In the genomic region with DNA sequence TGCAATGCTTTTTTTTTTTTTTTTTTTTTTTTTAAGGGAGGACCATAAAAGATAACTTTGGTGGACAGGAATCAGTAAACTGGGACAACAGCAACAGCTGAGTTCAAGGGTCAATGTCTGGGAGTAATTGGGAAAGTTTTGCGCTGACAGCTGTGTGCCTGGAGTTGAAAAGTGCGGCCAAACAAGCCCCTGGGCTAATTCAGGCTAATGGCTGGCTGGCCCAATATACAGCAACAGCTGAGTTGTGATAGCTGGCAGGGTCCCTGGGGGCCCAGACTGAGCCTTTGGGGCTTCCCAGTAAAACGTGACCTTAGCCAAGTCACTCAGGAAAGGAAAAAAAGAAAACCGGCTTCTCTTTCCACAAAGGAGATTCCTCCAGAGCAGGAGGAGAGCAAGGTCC, we compare ENCODE assay signal across 9 mouse cellular contexts. TPM values are rescaled to one million over a fixed set of nuclear protein-coding genes. Genes with fewer than 3 reads are reported as not detected.
A peak's percentile ranks its signal among the peaks of the same experiment; 100 is the strongest.
DNase-seq lines count a peak whose midpoint lies in the region; ATAC-seq and TF ChIP-seq lines count a peak whose summit lies in the region.
"Had no signal": no experiment of that assay in that cellular context is flagged by ENCODE, and none has a peak within 500 bp of the region (broad histone marks: within the 10 kb centered on the region; RNA-seq: fewer than 3 reads in every experiment).

No protein-coding gene starts in this region.

- ATAC-seq in forebrain, embryonic 15.5 days (replicated peaks): no peak
- no peak for ATAC-seq in hindbrain, embryonic 15.5 days (ENCODE audit: low FRiP score, low read depth)
- ATAC-seq in lung, postnatal 0 days: no peak

- peaks cover 38% of the 10 kb centered on the region for H3K4me1 ChIP-seq in forebrain, embryonic 10.5 days
- H3K4me1 ChIP-seq in forebrain, embryonic 15.5 days: peaks cover 12% of the 10 kb centered on the region
- H3K4me1 ChIP-seq in hindbrain, embryonic 15.5 days (replicated peaks): peaks cover 16% of the 10 kb centered on the region
- no peaks in the 10 kb centered on the region for H3K4me1 ChIP-seq in lung, postnatal 0 days (ENCODE audit: insufficient read depth, low read depth, low read length)

- 39% methylated on average over 4 of the region's 4 CpGs for WGBS in forebrain, embryonic 10.5 days
- 52% methylated on average over 4 of the region's 4 CpGs for WGBS in forebrain, embryonic 15.5 days
- 41% methylated on average over 4 of the region's 4 CpGs for WGBS in hindbrain, embryonic 15.5 days
- 34% methylated on average over 4 of the region's 4 CpGs for WGBS in lung, postnatal 0 days

- no peak for TF ChIP-seq CTCF in lung, postnatal 0 days (IDR thresholded peaks at IDR 0.05)

- H3K36me3 ChIP-seq in forebrain, embryonic 10.5 days (replicated peaks): no peaks in the 10 kb centered on the region
- no peaks in the 10 kb centered on the region for H3K36me3 ChIP-seq in forebrain, embryonic 15.5 days
- no peaks in the 10 kb centered on the region for H3K36me3 ChIP-seq in hindbrain, embryonic 15.5 days
- no peaks in the 10 kb centered on the region for H3K36me3 ChIP-seq in lung, postnatal 0 days (ENCODE audit: insufficient read depth, low read length)

- no peak for DNase-seq in forebrain, embryonic 10.5 days (ENCODE audit: extremely low spot score, low spot score)
- peak; percentile 50 to 63 for DNase-seq in gastrocnemius, adult 8-10 months (ENCODE audit: low spot score in 2 of 2)
- no peak for DNase-seq in lung, postnatal 0 days (ENCODE audit: low spot score)
- DNase-seq in spleen, postnatal 10 days (ENCODE audit: low spot score in 2 of 2): no peak
- no peak for DNase-seq in thymus, postnatal 10 days (ENCODE audit: low spot score in 2 of 2)
- DNase-seq in right cerebral cortex, postnatal 14 days: no peak

- no peak overlapping the region for H3K4me2 ChIP-seq in forebrain, embryonic 15.5 days (replicated peaks)
- H3K4me2 ChIP-seq in hindbrain, embryonic 15.5 days: peak overlapping the region; percentile 99; the same call in 1 of the 2 replicates
- H3K4me2 ChIP-seq in lung, postnatal 0 days (replicated peaks; ENCODE audit: low read depth, low read length): peak overlapping the region; percentile 70

- no peak overlapping the region for H3K27ac ChIP-seq in forebrain, embryonic 10.5 days
- H3K27ac ChIP-seq in forebrain, embryonic 15.5 days (replicated peaks): no peak overlapping the region
- H3K27ac ChIP-seq in hindbrain, embryonic 15.5 days (replicated peaks): no peak overlapping the region
- H3K27ac ChIP-seq in lung, postnatal 0 days (ENCODE audit: low read length): peak overlapping the region; percentile 92
- H3K27ac ChIP-seq: macrophage had no signal

- no peaks in the 10 kb centered on the region for H3K9me3 ChIP-seq in forebrain, embryonic 10.5 days
- no peaks in the 10 kb centered on the region for H3K9me3 ChIP-seq in forebrain, embryonic 15.5 days
- no peaks in the 10 kb centered on the region for H3K9me3 ChIP-seq in hindbrain, embryonic 15.5 days
- no peaks in the 10 kb centered on the region for H3K9me3 ChIP-seq in lung, postnatal 0 days (ENCODE audit: low read length)

- H3K4me3 ChIP-seq in forebrain, embryonic 10.5 days: peak overlapping the region; percentile 82; the same call in 1 of the 2 replicates
- H3K4me3 ChIP-seq in forebrain, embryonic 15.5 days: no peak overlapping the region
- no peak overlapping the region for H3K4me3 ChIP-seq in hindbrain, embryonic 15.5 days
- no peak overlapping the region for H3K4me3 ChIP-seq in lung, postnatal 0 days (ENCODE audit: low read depth, low read length)

- no peak overlapping the region for H3K9ac ChIP-seq in forebrain, embryonic 15.5 days (replicated peaks)
- no peak overlapping the region for H3K9ac ChIP-seq in hindbrain, embryonic 15.5 days
- 0 out of 2 replicates have a peak overlapping the region, but pooled peaks have one; percentile 64 for H3K9ac ChIP-seq in lung, postnatal 0 days (replicated peaks; ENCODE audit: low read depth)

- peaks cover 48% of the 10 kb centered on the region for H3K27me3 ChIP-seq in forebrain, embryonic 10.5 days (ENCODE audit: poor library complexity, severe bottlenecking)
- H3K27me3 ChIP-seq in forebrain, embryonic 15.5 days: peaks cover 39% of the 10 kb centered on the region
- H3K27me3 ChIP-seq in hindbrain, embryonic 15.5 days: peaks cover 34% of the 10 kb centered on the region
- 0 out of 2 replicates have a peak, but pooled peaks cover 3% of the 10 kb centered on the region for H3K27me3 ChIP-seq in lung, postnatal 0 days (replicated peaks; ENCODE audit: insufficient read depth, low read length)

- no peak for TF ChIP-seq EP300 in lung, postnatal 0 days (IDR thresholded peaks at IDR 0.05)

RNA-seq across cellular contexts. Expression of a gene that starts 0.8 kb away (rescaled TPM):
- polyA plus RNA-seq in forebrain, embryonic 10.5 days (2016; fragmentation: Nextera tagmentation; extraction: Ambion mirVana): 54.8 and 57.3 TPM in 2 replicates
- polyA plus RNA-seq in forebrain, embryonic 15.5 days (2015; fragmentation: Nextera tagmentation; extraction: Ambion mirVana): 53.4 and 61.3 TPM in 2 replicates
- 10 to 100 TPM; 19.3 to 28.6 (median 25.4) TPM for total RNA-seq in gastrocnemius, adult 8-10 months (2022)
- polyA plus RNA-seq in hindbrain, embryonic 15.5 days (2015; fragmentation: Nextera tagmentation; extraction: Ambion mirVana): 96.5 and 98.8 TPM in 2 replicates
- polyA plus RNA-seq in lung, postnatal 0 days (2015; fragmentation: Nextera tagmentation; extraction: Ambion mirVana): 759 and 834 TPM in 2 replicates
- polyA plus RNA-seq: macrophage had no signal

RNA-seq across cellular contexts. Expression of a gene that starts 8.4 kb away (rescaled TPM):
- 128 and 129 TPM in 2 replicates for polyA plus RNA-seq in forebrain, embryonic 10.5 days (2016; fragmentation: Nextera tagmentation; extraction: Ambion mirVana)
- 87.7 and 92.9 TPM in 2 replicates for polyA plus RNA-seq in forebrain, embryonic 15.5 days (2015; fragmentation: Nextera tagmentation; extraction: Ambion mirVana)
- total RNA-seq in gastrocnemius, adult 8-10 months (2022): 10 to 100 TPM; 44.9 to 48.1 (median 47.2) TPM
- 118 and 124 TPM in 2 replicates for polyA plus RNA-seq in hindbrain, embryonic 15.5 days (2015; fragmentation: Nextera tagmentation; extraction: Ambion mirVana)
- polyA plus RNA-seq in lung, postnatal 0 days (2015; fragmentation: Nextera tagmentation; extraction: Ambion mirVana): 121 and 133 TPM in 2 replicates

RNA-seq across cellular contexts. Expression of a gene that starts 15.3 kb away (rescaled TPM):
- polyA plus RNA-seq in forebrain, embryonic 10.5 days (2016; fragmentation: Nextera tagmentation; extraction: Ambion mirVana): 5.4 and 6.4 TPM in 2 replicates
- polyA plus RNA-seq in forebrain, embryonic 15.5 days (2015; fragmentation: Nextera tagmentation; extraction: Ambion mirVana): 4.8 and 5.5 TPM in 2 replicates
- total RNA-seq in gastrocnemius, adult 8-10 months (2022): under 1 TPM in 3 of 4 experiments, not detected in 1; 0.12 to 0.49 (median 0.32) TPM
- 8.5 and 9.5 TPM in 2 replicates for polyA plus RNA-seq in hindbrain, embryonic 15.5 days (2015; fragmentation: Nextera tagmentation; extraction: Ambion mirVana)
- polyA plus RNA-seq in lung, postnatal 0 days (2015; fragmentation: Nextera tagmentation; extraction: Ambion mirVana): 10.6 and 14.6 TPM in 2 replicates
- polyA plus RNA-seq: macrophage had no signal

RNA-seq across cellular contexts. Expression of a gene that starts 18.8 kb away (rescaled TPM):
- polyA plus RNA-seq in forebrain, embryonic 10.5 days (2016; fragmentation: Nextera tagmentation; extraction: Ambion mirVana): 9.9 and 10.2 TPM in 2 replicates
- polyA plus RNA-seq in forebrain, embryonic 15.5 days (2015; fragmentation: Nextera tagmentation; extraction: Ambion mirVana): 19.6 and 21.4 TPM in 2 replicates
- 10 to 100 TPM; 24.3 to 31.0 (median 26.2) TPM for total RNA-seq in gastrocnemius, adult 8-10 months (2022)
- polyA plus RNA-seq in hindbrain, embryonic 15.5 days (2015; fragmentation: Nextera tagmentation; extraction: Ambion mirVana): 26.5 and 27.4 TPM in 2 replicates
- 17.1 and 17.4 TPM in 2 replicates for polyA plus RNA-seq in lung, postnatal 0 days (2015; fragmentation: Nextera tagmentation; extraction: Ambion mirVana)

RNA-seq across cellular contexts. Expression of a gene that starts 33.7 kb away (rescaled TPM):
- polyA plus RNA-seq in forebrain, embryonic 10.5 days (2016; fragmentation: Nextera tagmentation; extraction: Ambion mirVana): 0.77 and 1.0 TPM in 2 replicates
- polyA plus RNA-seq in forebrain, embryonic 15.5 days (2015; fragmentation: Nextera tagmentation; extraction: Ambion mirVana): 1.4 and 1.5 TPM in 2 replicates
- under 1 TPM in 3 of 4 experiments, not detected in 1; 0.29 to 0.53 (median 0.34) TPM for total RNA-seq in gastrocnemius, adult 8-10 months (2022)
- 1.0 and 1.2 TPM in 2 replicates for polyA plus RNA-seq in hindbrain, embryonic 15.5 days (2015; fragmentation: Nextera tagmentation; extraction: Ambion mirVana)
- 1.1 TPM in 2 replicates for polyA plus RNA-seq in lung, postnatal 0 days (2015; fragmentation: Nextera tagmentation; extraction: Ambion mirVana)

Comparison
In these comparisons a context has a peak if more than half of its experiments do, and no peak if none do; other contexts are left out.
1. DNase-seq: peak in gastrocnemius, adult 8-10 months (2 of 2); none in forebrain, embryonic 10.5 days (single experiment), lung, postnatal 0 days (single experiment), spleen, postnatal 10 days (0 of 2), thymus, postnatal 10 days (0 of 2) and right cerebral cortex, postnatal 14 days (single experiment).